Mouse (Mus musculus) liver, postnatal 0 days (tissue): ENCODE results near the gene Ip6k2.

Source experiments
- CTCF ChIP-seq: sonication (generic); IDR thresholded peaks from 2 replicates; pipeline ENCODE4 v1.5.1; 2016; ENCODE audit warnings: antibody characterized with exemption, low read depth
- EP300 ChIP-seq: IDR thresholded peaks from 2 replicates; pipeline ENCODE4 v1.6.1; 2016; ENCODE audit warnings: antibody characterized with exemption, low read depth, mild to moderate bottlenecking

DNA sequence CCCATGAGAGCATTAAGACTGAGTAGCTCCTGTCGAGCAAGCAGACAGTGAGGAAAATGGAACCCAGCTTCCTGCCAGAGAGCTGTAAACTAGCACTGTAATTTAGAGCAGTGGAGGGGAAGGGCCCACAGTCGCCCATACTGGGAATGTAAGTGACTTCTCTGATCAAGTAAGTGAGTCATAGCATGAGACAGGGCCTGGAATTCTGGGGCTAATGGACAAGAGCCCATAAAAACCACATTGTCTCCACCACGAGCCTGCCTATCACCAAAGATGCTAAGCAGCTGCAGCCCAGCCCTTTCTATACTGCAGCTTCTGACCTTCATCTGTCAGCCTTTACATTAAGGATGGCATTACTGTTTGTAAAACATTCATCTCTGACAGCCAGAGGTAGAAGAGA, 44.4 kb upstream of the Ip6k2 start:
- TF ChIP-seq CTCF: no peak
- no peak for TF ChIP-seq EP300
